Mouse (Mus musculus) embryonic fibroblast, embryonic 13.5 days (primary cell): ENCODE results near the gene Celsr3.

Experiments
- CTCF ChIP-seq: IDR thresholded peaks from 2 replicates; pipeline ENCODE4 v1.5.1; 2011; ENCODE audit warnings: mild to moderate bottlenecking, control low read depth, low read length, moderate library complexity, borderline replicate concordance; ENCODE audit not compliant: insufficient read depth
- POLR2A ChIP-seq: IDR thresholded peaks from 2 replicates; pipeline ENCODE4 v1.6.1; 2011; ENCODE audit warnings: low read depth, mild to moderate bottlenecking, control low read depth, low read length, moderate library complexity

DNA sequence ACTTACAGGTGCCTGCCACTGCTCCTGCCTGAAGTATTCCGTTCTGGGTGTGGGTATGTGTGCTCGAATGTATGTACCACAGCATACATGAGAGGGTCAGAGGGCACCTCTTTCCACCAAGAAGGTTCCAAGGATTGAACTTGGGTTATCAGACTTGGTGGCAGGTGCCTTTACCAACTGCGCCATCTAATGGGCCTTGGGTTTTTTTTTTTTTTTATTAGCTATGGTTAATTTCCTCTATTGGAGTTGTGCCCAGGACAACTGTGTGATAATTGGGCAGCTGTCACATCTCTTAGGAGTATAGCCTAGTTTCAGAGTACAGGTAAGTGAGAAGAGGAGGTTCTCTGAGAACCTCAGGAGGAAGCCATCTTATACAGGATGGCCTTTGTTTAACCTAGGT lies 26.6 kb upstream of the Celsr3 start:
- TF ChIP-seq POLR2A (no peak), CTCF (no peak)
